In the genomic region with DNA sequence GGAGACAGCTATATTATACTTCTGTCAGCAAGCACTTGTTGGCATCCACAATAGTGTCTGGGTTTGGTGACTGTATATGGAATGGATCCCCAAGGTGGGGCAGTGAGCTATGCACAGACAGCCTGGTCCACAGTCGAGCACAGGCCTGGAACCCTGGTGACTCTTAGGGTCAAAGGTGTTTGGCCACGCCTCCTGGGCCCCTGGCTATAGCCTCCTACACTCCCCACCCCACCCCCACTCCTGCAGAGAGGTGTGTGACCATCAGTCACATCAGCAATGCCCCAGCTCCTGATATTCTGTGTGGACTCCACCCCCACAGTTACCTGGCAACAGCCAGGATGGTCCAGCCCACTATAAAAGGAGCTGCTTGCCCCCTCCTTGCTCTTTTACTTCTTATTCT, we compare ENCODE assay signal across 19 mouse cellular contexts.
DNase-seq lines count a peak whose midpoint lies in the region; ATAC-seq lines count a peak whose summit lies in the region.
"Had no signal": no experiment of that assay in that cellular context is flagged by ENCODE, and none has a peak within 500 bp of the region (broad histone marks: within the 10 kb centered on the region; RNA-seq: fewer than 3 reads in every experiment).

No protein-coding gene starts in this region.

- no peaks in the 10 kb centered on the region for H3K9me3 ChIP-seq in liver, embryonic 12.5 days (replicated peaks)
- no peaks in the 10 kb centered on the region for H3K9me3 ChIP-seq in liver, embryonic 11.5 days (ENCODE audit: control insufficient read depth, low read length)
- no peaks in the 10 kb centered on the region for H3K9me3 ChIP-seq in liver, embryonic 15.5 days (replicated peaks)
- H3K9me3 ChIP-seq: heart, embryonic 13.5 days; limb, embryonic 12.5 days; midbrain, embryonic 10.5 days had no signal

- peaks cover 3% of the 10 kb centered on the region; the same call in 1 of the 2 replicates for H3K4me1 ChIP-seq in liver, embryonic 12.5 days
- H3K4me1 ChIP-seq in liver, embryonic 11.5 days (replicated peaks; ENCODE audit: control insufficient read depth, insufficient read depth, low read length) = no peaks in the 10 kb centered on the region; the same call in 1 of the 2 replicates
- H3K4me1 ChIP-seq in liver, embryonic 15.5 days (replicated peaks) = no peaks in the 10 kb centered on the region
- H3K4me1 ChIP-seq: limb, embryonic 12.5 days had no signal

- H3K4me2 ChIP-seq in liver, embryonic 12.5 days = no peak overlapping the region
- no peak overlapping the region for H3K4me2 ChIP-seq in liver, embryonic 11.5 days
- H3K4me2 ChIP-seq in liver, embryonic 15.5 days = no peak overlapping the region
- H3K4me2 ChIP-seq: heart, embryonic 13.5 days; limb, embryonic 12.5 days; lung, embryonic 14.5 days had no signal

- H3K27me3 ChIP-seq in liver, embryonic 12.5 days (replicated peaks) = no peaks in the 10 kb centered on the region
- no peaks in the 10 kb centered on the region for H3K27me3 ChIP-seq in liver, embryonic 11.5 days (replicated peaks; ENCODE audit: control insufficient read depth, insufficient read depth, low read length)
- no peaks in the 10 kb centered on the region for H3K27me3 ChIP-seq in liver, embryonic 15.5 days
- H3K27me3 ChIP-seq: heart, embryonic 13.5 days; limb, embryonic 12.5 days had no signal

- H3K9ac ChIP-seq in liver, embryonic 12.5 days = no peak overlapping the region
- no peak overlapping the region for H3K9ac ChIP-seq in liver, embryonic 11.5 days (ENCODE audit: low read depth, low read length)
- H3K9ac ChIP-seq in liver, embryonic 15.5 days = no peak overlapping the region
- H3K9ac ChIP-seq: heart, embryonic 13.5 days; limb, embryonic 12.5 days; lung, embryonic 14.5 days had no signal

- H3K36me3 ChIP-seq in liver, embryonic 12.5 days = no peaks in the 10 kb centered on the region
- no peaks in the 10 kb centered on the region for H3K36me3 ChIP-seq in liver, embryonic 11.5 days (ENCODE audit: control insufficient read depth, insufficient read depth, low read length)
- no peaks in the 10 kb centered on the region for H3K36me3 ChIP-seq in liver, embryonic 15.5 days (replicated peaks)
- H3K36me3 ChIP-seq: heart, embryonic 13.5 days; limb, embryonic 12.5 days had no signal

- intact Hi-C loops in heart, postnatal 10 days (cut with DNase I) = no loop called here

- DNase-seq in heart, adult 11 months = peak; percentile 91
- DNase-seq in heart, postnatal 10 days = no peak
- DNase-seq in liver, embryonic 11.5 days (ENCODE audit: low spot score) = no peak
- DNase-seq in embryo, embryonic 9.5 days (ENCODE audit: extremely low spot score) = peak; percentile 34
- DNase-seq in thymus, postnatal 10 days (ENCODE audit: low spot score in 2 of 2) = no peak
- no peak for DNase-seq in Muller cell, postnatal 12 days (ENCODE audit: inconsistent ontology term)
- DNase-seq: cerebellum, adult 9-10 months; heart, postnatal 4 days; lung, embryonic 14.5 days; lung, postnatal 4 days; retina, postnatal 1 day; thymus, adult 18-20 months had no signal

- no peak overlapping the region for H3K27ac ChIP-seq in liver, embryonic 12.5 days
- H3K27ac ChIP-seq in liver, embryonic 11.5 days (ENCODE audit: low read depth, low read length) = no peak overlapping the region
- no peak overlapping the region for H3K27ac ChIP-seq in liver, embryonic 15.5 days (replicated peaks)
- H3K27ac ChIP-seq: heart, embryonic 13.5 days; kidney, postnatal 0 days; limb, embryonic 12.5 days; midbrain, embryonic 10.5 days had no signal

- 0 out of 2 replicates have a peak, but pooled peaks have one; percentile 18 for ATAC-seq in liver, embryonic 12.5 days
- no peak for ATAC-seq in liver, embryonic 11.5 days (replicated peaks; ENCODE audit: low FRiP score)
- ATAC-seq in liver, embryonic 15.5 days (ENCODE audit: insufficient read depth) = peak; percentile 25; the same call in 1 of the 2 replicates
- ATAC-seq: forebrain, embryonic 14.5 days had no signal

- H3K4me3 ChIP-seq in liver, embryonic 12.5 days = no peak overlapping the region
- H3K4me3 ChIP-seq in liver, embryonic 11.5 days (ENCODE audit: low read depth, low read length) = no peak overlapping the region
- H3K4me3 ChIP-seq in liver, embryonic 15.5 days (replicated peaks) = no peak overlapping the region
- H3K4me3 ChIP-seq: heart, embryonic 13.5 days; limb, embryonic 12.5 days; midbrain, embryonic 10.5 days had no signal

- 56% methylated on average over 2 of the region's 2 CpGs for WGBS in liver, embryonic 12.5 days (ENCODE audit: insufficient replicate concordance)
- 49% methylated on average over 2 of the region's 2 CpGs for WGBS in liver, embryonic 11.5 days
- WGBS in liver, embryonic 15.5 days (ENCODE audit: insufficient replicate concordance) = 43% methylated on average over 2 of the region's 2 CpGs

Comparison
In these comparisons a context has a peak if more than half of its experiments do, and no peak if none do; other contexts are left out.
1. DNase-seq: peak in heart, adult 11 months (single experiment) and embryo, embryonic 9.5 days (single experiment); none in heart, postnatal 10 days (0 of 2), liver, embryonic 11.5 days (single experiment), thymus, postnatal 10 days (0 of 2) and Muller cell, postnatal 12 days (single experiment).